Mouse (Mus musculus) lung, postnatal 25 days (tissue): Measurements from ENCODE around the gene Gm21394.
"Not testable (repeated sequence)": the region's sequence is repeated elsewhere in the genome, so short reads cannot be mapped to it uniquely, and the experiment has no call there.

Source experiments
- DNase-seq: peaks from one replicate; pipeline ENCODE4 v3.0.0; 2022; ENCODE audit warnings: low spot score

Gm21394 gene

GRCm38 (mm10) chrY:84564807-84565206, at the start of gene Gm21394:
TSS of gene Gm21394 (minus strand) at chrY:84564907.
- not testable (repeated sequence) for DNase-seq
